Mouse (Mus musculus) testis, postnatal 14 days (tissue): ENCODE data around the gene Tgm4.
A peak's percentile ranks its signal among the peaks of the same experiment; 100 is the strongest.

Experiments
- DNase-seq: peaks from one replicate; pipeline ENCODE4 v3.0.0; 2021; ENCODE audit warnings: low spot score

The Tgm4 gene

GRCm38 (mm10) chr9:123034426-123034825, at the start of gene Tgm4:
TSS of gene Tgm4 (plus strand) at chr9:123034726.
- no peak for DNase-seq

GRCm38 (mm10) chr9:122998406-122999192, 35.9 kb upstream of the Tgm4 start:
- no peak for DNase-seq

DNA sequence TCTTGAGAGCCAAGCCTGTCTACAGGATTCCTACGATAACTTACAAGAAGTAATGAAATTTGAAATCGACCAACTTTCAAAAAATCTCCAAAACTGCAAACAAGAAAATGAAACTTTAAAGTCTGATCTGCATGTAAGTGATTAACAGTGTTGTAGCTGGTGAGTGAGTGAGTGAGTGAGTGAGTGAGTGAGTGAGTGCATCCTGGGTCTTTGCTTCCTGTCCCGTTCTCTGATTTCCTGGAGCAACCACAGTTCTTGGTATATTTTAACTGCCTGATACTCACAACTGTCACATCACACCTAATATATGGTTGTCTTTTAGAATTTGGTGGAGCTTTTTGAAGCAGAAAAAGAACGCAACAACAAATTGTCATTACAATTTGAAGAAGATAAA, 35.3 kb upstream of the Tgm4 start:
- no peak for DNase-seq

DNA sequence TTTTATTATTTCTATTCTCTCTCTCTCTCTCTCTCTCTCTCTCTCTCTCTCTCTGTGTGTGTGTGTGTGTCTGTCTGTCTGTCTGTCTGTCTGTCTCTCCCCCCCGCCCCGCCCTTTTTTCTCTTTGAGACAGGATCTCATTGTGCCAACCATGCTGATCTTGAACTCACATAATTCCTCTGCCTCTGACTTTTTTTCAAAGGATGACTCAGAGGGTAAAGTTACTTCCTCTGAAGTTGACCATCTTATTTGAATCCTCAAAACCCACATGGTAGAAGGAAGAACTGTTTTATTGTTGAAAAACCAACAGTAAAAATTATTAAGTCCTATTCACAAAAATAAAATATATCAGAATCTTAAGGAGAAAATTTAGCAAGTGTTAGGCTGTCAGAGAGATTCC, 29.8 kb upstream of the Tgm4 start:
- no peak for DNase-seq

- no peak for DNase-seq
Observed at GRCm38 (mm10) chr9:123006071-123006470, 28.5 kb upstream of the Tgm4 start.

- peak; percentile 85 for DNase-seq
Observed at GRCm38 (mm10) chr9:123020995-123021631, 13.4 kb upstream of the Tgm4 start, which contains the start of gene Tmem42. TSS of gene Tmem42 (plus strand) at chr9:123021326.

- DNase-seq, result no peak
Observed at GRCm38 (mm10) chr9:123021636-123022379, 12.7 kb upstream of the Tgm4 start.

DNA sequence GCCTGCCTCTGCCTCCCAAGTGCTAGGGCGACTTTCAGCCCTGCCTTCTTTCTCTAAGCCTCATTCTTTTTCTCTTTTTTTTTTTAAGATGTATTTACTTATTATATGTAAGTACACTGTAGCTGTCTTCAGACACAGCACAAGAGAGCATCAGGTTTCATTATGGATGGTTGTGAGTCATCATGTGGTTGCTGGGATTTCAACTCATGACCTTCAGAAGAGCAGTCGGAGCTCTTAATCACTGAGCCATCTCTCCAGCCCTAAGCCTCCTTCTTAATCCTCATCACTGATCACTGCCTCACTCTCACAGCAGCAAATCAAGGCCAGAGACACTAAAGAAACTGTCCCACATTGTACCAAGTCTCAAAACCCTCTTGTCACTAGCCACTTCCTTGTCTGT, 10.3 kb upstream of the Tgm4 start:
- no peak for DNase-seq

- no peak for DNase-seq
Observed at GRCm38 (mm10) chr9:123031496-123032246, 2.9 kb upstream of the Tgm4 start.

- DNase-seq, result no peak
Observed at GRCm38 (mm10) chr9:123047665-123048064, 13.1 kb downstream of the Tgm4 start.

DNA sequence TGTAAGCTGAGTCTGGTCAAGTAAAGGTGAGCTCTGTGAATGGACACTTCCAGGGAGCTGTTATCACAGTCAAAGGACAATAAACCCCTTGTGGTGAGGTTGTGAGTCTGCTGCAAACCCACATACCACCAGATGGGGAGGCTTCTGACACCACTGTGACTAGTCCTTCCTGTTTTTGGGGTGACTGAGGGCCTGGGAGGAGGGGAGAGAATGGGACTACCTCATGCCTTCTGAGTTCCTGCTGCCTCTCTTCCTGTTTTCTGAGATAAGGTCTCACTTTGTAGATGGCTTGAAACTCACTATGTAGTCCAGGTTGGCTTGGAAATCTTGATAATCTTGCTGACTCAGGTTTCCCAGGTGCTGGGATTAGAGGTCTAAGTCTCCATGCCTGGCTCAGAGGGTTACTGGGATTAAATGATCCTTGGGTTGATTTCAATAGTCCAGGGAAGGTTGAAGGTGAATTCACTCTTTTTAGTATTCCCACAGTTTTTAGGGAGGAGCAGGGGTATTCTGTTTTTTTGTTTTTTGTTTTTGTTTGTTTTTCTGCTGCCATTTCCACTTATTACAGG, 24.3 kb downstream of the Tgm4 start:
- no peak for DNase-seq

DNA sequence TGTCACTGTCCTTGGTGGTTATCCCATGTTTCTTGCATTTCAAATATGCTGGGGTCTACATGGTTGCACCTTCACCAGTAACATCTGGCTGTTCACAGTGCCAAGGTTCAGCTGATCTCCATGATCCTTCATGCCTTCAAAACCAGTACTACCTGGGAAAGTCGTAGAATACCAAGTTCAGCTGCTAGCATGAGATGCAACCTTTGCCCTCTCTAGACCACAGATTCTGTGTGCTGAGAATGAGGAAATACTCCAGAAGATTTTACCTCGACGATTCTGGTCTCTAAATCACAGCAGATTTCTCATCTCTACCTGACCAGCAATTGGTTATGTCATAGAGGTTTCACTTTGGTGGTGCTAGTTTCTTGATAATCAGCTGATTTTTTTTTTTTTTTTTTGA, 25.6 kb downstream of the Tgm4 start:
- no peak for DNase-seq

GRCm38 (mm10) chr9:123079149-123079548, 44.6 kb downstream of the Tgm4 start:
- no peak for DNase-seq

- DNase-seq, result no peak
Observed at GRCm38 (mm10) chr9:123080355-123080754, 45.8 kb downstream of the Tgm4 start.

DNA sequence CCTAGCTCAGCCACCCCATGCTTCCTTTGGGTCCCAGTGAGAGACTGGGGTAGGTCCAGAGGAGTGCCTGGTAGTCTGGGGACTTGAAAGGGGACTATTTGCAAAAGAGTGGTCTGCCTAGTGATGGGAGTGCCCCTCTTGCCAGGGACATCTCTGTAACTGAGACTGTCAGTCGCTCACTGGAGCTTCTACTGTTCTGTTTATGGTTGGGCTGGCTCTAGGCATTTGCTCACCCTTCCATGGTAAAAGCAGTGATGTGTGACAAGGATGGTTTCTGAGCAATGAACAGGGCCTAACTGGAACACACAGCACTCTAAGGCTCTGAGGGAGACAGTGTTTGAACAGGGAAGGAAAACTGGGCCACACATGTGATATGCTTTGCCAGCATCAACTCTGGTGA, 46.3 kb downstream of the Tgm4 start:
- DNase-seq, result no peak

DNA sequence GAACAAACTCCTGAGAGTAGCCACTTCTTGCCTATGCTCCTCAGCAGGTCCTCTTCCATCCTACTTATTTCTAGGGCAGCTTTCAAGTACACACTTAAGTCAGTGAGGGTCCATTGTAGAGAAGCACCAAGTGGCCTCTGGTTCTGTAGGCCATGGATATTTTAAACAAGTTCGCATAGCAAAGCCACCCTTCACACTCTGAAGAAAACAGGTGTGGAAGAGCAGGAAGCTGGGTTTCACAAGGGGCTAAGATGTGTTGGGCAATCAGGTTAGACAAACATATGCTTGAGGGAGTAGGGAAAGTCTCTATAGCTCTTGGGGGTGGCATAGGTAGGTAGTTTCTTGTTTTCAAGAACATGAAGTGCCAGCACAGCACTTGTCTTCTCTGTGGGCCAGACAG, 50.8 kb downstream of the Tgm4 start:
- DNase-seq, result no peak

DNA sequence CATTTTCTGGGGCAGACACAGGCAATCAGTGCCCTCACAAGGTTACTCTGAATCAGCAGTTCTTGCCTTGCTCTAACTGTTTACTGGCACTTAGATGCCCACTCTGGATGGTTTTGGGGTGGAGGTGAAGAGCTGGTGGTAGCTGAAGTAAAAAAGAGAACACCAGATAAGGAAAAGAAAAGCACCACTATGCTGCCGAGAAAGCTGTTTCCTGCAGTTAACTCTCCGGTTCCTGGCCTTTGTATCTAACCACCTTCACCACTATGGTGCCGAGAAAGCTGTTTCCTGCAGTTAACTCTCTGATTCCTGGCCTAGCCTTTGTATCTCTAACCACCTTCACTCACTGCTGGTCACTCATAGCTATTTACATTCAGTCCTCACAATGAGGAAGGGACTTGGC, 53.0 kb downstream of the Tgm4 start:
- no peak for DNase-seq

- DNase-seq, result no peak
Observed at GRCm38 (mm10) chr9:123090844-123091243, 56.3 kb downstream of the Tgm4 start.

DNA sequence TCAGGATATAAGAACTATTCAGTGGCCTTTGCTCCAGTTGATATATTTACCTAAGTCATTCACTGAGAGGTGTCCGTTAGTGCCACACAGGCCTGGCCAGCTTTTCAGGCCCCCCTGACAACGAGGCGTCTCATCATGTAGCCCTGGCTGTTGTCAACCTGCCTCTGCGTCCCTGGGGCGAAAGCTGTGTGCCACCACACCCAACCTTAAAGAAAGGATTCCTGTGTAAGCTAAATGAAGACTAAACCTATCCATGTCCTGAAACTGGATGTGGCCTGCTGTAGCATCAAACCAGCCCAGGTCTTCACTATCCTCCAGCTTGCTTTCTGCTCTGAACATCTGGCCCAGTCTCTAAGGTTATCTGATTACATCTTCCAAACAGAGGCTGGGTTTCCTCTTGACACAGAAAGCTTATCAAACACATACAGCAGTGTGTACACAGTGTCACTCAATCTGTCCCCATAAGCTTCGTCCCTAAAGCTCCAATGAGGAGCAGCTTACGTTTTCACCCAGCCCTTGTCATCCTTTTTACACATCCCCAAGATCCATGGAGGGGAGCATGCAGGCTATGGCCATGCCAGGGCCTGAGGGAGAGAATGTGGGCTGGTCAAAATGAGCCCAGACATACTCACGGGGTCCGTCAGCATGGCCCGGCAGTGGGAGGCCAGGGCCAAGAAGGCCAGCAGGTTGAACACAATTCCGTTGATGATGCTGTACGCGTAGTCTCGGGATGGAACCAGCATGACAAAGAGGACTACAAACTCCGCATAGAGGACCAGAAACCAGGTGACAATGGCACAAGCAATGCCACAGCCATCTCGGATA, 65.3 kb downstream of the Tgm4 start:
- no peak for DNase-seq

DNA sequence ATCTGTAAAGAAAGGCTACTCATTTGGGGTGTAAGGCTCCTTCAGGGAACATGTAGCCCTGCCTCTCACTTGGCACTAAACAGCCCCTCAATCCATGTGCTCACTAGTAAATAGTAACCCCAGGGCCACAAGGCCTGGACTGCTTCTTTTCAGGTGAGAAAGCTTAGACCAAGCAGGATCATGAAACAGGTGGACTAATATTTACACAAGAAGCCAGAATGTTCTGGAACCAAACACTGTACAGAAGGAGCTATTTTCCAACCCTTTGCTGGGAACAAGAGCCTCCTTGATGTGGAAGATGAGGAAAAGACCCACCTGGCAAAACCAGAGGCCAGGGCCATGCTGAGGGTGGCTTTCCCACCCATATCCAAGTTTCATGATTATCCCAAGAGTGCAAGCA, 68.9 kb downstream of the Tgm4 start:
- no peak for DNase-seq

DNA sequence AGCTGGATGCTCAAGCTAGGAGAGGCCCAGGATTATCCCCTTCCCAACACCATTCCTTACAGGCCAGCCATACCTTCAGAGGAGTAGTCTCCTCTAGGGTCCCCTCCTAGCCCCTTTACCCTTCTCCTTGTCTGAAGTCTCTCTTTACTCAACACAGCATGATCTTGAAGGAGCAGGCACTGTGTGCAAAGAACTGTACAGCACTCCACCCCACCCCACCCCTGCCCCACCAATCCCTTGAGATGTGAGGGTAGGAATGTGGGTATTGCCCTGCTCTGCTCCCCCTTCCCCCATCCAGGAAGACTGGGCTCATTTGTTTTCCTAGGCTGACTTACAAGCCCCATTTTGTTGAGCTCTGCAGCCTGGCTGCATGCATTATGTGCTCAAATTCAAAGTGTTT, 69.8 kb downstream of the Tgm4 start:
- DNase-seq, result no peak
